Mouse (Mus musculus): ENCODE data around the gene Sec31b.

The Sec31b gene

DNA sequence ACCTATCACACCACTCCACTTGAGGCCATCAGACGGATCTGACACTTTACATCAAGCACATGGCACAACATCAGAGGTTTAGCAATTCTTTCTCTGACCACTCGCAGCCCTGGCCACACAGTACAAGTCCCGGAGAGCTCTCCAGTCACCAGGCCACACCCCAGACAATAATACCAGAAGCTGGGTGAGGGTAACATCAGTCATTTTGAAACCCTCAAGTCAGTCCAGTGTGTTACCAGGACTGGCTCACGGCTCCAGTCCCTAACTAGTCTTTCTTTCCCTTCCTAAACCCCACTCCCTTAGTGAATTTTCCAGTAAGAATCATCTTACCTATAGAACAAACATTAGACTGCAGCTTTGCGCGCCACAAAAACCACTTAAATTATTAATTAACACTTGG, 15.6 kb downstream of the Sec31b start:
- no peak for DNase-seq (ENCODE audit: low spot score)

DNA sequence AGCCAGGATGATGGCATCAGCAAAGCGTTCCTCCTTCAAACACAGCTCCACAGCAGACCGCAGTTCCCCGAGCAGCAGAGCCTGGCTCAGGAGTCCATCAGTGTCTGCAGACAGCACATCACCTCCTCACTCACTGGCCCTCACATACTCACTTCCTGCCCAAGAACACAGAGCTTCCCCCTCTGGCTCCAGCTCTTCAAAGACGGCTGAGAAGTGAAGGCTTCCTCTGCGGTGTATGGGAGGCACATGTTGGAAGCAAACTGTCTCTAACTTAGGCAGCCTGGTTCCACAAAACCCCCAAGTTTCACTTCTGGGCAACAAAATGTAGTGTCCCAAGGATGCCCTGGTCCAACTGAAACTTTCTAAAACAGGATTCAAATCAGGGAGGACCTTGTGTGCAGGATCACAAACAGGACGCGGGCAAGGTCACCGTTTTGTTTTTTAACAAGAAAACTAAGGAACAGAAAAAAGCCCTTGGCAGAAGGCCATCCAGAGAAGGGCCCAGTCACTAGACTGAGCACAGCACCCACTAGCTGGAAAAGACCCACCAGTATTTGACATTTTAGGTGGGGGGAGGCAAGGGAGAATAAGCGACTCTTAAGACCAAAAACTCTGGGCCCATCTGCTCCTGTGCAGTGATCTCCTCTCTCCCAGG, 20.0 kb downstream of the Sec31b start:
- no peak for DNase-seq (ENCODE audit: low spot score)

DNA sequence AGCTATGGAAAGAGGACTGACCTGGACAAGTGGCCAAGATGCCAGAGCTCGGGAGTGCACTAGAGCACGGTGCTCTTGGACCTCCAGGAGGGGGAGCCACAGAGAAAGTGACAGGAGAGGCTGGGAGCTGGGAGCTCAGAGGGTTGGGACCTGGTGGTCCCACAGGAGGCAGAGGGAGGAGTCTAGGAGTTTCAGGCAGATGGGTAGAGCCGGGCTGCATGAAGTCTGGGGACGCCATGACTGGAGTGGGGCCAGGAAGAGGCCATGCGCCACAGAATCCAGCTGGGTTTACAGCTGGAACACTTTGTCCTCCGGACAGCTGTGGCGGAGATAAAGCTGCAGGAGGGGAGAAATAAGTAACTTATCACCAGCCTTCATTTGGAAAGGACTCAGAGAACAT, 26.5 kb downstream of the Sec31b start:
- DNase-seq (ENCODE audit: low spot score), result peak; percentile 61

DNA sequence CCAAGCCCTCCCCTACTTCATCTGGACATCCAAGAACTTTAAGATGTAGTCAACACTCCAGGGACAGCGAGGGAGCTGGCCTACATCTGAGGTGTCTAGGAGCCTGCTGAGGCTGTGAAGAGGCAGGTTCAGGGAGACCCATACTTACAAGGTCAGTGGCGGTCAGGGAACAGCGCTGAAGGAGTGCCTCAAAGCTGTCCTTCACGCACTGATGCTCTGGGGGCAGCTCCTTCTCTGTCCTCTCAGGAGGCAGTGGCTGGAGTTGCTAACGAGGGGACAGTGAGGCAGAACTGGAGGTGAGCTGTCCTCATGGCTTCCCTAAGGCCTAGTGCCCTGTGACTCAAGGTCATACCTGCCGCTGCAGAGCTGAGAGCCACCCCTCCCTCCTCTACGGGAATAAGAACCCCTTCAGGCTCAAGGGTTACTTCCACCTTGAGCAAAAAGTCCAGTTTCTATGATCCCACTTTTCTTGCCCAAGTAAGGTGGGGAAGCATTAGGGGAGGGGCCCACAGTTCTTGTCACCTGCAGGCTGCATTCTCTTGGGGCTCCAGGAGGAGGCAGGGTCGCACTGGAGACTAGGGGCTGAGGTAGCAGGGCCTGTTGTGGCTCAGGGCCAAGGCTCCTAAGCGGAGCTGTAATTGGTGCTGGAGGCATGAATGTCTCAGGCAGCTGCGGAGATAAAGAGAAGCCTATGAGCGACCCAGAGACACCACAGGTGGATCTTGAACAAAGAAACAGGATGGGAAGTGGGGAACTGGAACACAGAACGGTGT, 27.5 kb downstream of the Sec31b start:
- no peak for DNase-seq (ENCODE audit: low spot score)

DNA sequence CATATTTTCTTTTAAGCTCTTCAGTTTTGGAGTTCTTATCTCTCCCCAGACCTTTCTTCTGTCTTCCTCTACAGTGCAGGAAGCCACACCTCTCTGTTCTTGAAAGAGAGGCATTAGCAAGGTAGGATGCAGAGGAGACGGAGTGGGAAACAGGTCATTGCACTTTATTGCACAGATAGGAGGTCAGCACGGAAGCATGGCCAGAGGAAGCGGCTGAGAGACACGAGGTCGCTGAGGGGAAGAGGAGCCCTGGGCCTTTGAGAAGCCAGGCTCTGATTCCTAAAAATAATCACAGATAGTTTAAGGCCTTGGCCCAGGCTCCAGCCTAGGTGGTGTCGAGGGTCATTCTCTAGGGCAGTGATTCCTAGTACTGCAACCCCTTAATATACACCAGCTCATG, 29.9 kb downstream of the Sec31b start:
- DNase-seq (ENCODE audit: low spot score), result no peak

DNA sequence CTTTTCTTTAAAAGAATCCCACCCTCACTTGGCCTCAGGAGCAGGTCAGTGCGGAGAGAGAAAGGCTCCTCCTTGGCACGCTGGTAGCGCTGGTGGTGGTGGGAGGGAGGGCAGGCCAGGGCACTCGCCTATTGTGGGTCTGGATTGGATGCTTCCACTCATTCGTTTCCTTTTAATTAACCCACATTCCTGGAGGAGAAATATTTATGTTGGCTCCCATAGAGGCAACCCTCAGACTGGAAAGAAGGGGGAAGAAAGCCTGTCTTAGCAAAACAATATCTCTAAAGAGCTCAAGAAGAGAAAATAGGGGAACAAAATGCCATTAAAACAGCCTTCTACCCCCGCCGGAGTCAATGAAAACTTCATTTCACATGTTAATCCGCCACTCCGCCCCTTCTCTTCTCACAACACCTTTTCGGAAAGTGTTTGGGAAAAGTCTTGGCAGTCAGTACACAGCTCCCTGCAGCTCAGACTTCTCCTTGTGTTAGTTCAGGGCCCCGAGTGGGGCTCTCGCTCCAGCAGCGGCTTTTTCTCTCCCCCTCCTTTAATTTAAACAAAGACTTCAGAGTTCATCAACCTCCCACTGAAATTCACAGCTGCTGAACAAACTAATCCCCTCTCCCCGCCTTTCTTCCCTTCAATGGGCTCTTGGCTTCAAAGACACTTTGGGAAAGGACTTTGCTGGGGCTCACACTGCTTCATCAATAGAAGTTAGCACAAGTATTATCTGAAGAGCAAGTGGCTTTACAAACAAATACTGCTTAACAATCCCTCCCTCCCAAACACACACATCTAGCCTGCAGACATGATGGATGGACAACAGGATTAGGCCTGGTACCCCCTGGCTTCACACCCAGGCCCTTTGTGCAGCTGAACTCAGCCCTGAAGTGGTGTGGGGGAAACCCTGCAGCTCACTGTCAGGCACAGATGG, 30.9 kb downstream of the Sec31b start:
- DNase-seq (ENCODE audit: low spot score), result peak; percentile 76

DNA sequence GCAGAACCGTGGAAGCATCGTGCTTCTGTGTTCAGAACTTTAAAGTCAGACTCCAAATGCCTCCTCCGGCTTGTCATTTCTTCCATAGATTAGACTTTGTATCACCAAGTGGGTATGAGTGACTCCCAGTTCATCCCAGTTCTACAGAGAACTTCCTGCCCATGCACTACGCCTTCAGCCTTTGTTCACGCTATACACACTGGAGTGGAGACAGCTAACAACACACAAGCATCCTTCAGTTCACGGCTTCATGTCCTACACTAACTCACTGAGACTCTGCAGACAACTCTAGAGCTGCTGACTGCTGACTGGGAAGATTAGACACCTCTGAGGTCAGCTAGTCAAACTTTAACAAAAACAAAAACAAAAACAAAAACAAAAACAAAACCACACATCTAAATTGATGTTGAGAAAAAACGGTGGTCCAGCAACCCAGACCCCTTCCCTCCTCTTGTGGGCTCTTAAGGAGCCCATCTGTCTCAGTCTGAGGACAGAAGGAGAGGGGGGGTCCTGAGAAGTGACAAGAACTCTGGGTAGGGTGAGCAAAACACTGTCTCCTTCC, 31.7 kb downstream of the Sec31b start:
- peak; percentile 26 for DNase-seq (ENCODE audit: low spot score)

DNA sequence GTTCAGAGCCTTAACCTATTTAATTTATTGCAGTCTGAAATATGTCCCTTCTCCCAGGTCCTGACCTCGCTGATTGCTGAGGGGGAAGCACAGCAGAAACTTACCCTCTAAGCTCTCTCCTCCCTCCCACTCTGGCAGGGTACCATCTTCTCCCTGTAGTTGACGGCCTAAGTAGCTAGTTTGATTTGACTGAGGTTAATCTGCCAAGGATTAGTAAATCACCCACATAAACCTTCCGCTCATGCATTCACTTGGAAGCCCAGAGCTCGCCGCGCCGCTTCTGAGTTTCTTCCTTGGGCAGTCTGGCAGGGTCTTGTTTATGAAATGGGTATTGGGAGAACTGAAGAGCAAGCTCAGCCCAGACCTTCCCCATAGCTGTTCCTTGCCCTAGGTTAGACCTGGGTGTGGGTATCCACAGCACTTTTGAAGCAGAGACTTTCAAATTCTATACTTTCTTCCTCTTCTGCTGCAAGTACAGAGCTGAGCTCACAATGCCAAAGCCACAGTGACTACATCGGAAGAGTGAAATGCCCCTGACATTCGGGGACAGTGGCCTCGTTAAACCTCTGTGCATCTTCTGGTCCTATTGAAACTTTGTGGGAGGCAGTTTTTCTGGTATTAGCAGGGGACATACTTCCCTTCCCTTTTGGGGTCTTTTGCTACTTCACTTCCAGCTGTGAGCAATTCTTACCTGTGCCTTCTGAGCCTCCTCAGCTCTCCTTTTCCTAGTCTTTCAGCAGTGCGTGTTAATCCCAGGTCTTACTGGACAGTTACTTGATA, 32.4 kb downstream of the Sec31b start:
- peak; percentile 54 for DNase-seq (ENCODE audit: low spot score)

DNA sequence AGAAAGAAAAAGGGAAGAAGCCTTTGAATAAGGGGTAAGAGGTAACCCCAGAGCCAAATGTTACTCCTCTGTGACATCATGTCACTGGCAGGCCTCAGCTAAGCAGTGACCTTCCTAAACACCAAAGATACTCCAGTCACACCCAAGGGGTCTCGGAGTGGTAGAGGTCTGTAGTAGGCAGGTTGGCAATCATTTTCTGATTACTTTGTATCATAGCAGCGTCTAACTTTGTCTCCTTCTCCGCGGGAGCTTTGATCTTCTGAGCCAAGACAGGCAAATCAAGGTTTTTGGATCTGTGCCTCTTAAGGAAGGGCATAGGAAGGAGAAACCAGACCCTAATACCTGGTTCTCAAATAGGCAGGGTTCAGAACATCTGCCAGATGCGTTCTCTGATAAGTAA, 33.1 kb downstream of the Sec31b start:
- no peak for DNase-seq (ENCODE audit: low spot score)

DNA sequence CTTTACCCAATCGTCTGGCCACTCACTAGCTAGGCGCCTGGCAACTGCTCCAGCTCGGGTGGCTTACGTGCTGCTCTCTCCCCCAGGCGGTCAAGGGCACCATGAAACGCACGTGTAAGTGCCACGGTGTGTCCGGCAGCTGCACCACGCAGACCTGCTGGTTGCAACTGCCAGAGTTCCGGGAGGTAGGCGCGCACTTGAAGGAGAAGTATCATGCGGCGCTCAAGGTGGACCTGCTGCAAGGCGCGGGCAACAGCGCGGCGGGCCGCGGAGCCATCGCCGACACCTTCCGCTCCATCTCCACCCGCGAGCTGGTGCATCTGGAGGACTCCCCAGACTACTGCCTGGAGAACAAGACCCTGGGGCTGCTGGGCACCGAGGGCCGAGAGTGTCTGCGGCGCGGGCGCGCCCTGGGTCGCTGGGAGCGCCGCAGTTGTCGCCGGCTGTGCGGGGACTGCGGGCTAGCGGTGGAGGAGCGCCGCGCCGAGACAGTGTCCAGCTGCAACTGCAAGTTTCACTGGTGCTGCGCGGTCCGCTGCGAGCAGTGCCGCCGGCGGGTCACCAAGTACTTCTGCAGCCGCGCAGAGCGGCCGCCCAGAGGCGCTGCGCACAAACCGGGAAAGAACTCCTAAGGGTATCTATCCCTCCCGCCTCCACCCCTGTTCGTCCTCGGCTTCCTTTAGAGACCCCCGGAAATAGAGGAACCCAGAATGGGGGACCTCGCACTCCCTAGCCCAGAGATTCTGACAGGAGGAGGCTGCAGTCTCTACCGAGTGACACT, 34.0 kb downstream of the Sec31b start:
- DNase-seq (ENCODE audit: low spot score), result peak; percentile 71

DNA sequence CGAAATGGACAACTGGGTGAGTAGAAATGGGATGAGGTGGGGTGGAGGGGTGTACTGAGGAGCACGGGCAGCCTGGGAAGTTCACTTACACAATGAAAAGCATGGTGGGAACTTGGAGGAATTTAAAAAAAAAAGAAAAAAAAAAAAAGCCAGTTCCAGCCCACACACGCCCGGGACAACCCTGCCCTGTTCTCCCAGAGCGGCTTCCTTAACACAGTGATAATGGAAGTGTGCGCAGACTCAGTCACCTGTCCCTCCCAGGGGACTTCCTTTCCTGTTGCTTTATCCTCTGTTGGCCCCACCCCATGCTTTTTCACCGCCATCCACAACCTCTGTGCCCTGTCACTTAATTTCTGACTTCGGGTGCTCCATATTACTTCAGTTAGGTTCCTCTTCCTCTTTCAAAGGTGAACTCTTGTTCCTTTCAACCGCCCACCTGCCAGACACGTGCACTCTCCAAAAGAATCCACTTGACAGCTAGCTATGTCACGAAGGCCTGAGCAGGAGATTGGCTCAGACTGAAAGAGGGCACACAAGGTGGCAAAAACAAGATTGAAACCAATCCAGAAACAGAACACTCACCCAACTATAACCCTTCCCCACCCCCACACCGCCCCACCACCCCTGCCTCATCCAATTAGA, 35.0 kb downstream of the Sec31b start:
- DNase-seq (ENCODE audit: low spot score), result no peak

DNA sequence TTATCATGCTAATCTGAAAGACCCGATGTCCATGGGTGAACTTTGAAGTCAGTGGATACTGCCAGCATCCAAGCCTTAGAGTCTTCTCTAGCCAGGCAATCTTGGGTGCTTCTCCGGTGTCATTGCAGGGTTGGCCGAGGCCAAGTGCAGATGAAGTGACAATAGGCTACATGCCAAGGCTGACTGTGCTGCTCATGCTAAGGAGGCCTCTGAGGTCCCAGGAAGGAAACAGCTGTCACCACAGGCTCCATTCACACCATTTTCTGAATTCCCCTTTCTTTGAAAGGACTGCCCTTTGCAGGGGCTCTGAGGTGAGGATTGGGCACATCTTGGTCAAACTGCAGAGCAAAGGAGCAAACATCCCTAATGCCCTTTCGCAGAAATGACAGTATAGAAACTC, 42.9 kb downstream of the Sec31b start:
- DNase-seq (ENCODE audit: low spot score), result no peak

DNA sequence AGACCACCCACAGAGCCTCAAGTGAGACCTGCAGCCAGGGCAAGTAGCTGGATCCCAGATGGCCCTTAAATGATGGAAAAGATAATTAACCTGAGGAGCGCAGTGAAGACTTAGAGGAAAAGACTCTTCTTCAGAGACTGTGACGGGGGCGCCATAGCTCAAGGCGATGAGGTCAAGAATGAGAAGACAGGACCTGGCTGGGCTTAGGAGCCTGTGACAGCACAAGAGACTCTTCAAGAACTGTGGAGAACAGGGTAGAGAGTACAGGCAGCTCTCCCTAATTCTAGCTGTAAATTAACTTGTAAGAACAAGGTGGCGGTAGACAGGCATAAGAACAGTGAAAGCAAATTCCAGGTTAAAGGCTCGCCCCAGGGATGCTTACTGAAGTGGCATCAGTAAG, 43.7 kb downstream of the Sec31b start:
- DNase-seq (ENCODE audit: low spot score), result no peak

DNA sequence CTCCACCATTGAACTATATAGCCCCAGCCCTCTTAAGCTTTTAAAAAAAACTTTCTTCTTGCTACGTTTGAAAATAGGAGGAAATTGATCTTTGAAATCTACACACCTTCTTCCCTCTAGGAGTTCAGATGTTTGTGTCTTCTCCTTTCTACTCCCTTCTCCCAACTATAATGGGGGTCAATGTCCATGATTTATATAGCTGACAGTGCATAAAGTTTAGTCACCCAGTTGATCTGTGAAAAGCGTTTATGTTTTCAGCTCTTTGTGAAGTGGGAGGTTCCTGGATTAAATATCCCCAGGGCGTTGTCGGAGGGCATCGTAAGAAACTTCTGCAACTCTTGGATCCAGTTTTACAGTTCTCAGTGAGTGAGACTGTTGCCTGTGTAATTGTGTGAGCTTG, 45.4 kb downstream of the Sec31b start:
- DNase-seq (ENCODE audit: low spot score), result no peak

DNA sequence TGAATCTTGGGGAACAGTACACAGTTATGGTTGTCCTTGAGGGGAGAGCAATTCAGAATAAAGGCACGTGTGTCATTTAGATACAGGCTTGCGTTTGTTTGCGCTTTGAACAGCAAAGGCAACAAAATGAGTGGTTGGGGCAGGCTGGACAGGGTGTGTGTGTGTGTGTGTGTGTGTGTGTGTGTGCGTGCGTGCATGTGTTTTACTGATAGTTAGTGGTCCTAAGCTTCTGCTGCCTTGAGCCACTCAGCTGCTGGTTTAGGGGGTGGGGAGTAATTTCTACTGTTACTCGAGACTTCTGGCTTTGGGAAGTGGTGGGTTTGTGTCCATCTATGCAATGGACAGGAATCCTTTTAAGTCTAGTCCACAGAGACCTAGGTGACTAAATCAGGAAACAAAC, 46.7 kb downstream of the Sec31b start:
- no peak for DNase-seq (ENCODE audit: low spot score)

DNA sequence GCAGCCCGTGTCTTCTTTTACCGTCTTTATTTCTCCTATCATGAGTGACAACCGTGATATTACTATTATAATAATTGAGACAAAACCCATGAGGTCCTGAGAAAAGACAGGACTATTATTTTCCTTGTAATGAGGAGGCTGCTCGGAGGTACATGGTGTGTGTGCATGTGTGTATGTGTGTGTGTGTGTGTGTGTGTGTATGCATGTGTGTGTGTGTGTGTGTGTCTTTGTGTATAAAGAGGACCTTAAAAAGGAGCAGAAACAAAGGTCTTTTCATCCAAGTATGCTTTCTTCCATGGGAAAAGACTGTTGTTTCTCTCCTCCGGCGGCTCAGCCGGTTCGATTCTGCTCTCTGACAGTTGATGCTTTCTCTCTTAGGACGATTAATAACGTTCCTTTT, 48.7 kb downstream of the Sec31b start:
- no peak for DNase-seq (ENCODE audit: low spot score)

DNA sequence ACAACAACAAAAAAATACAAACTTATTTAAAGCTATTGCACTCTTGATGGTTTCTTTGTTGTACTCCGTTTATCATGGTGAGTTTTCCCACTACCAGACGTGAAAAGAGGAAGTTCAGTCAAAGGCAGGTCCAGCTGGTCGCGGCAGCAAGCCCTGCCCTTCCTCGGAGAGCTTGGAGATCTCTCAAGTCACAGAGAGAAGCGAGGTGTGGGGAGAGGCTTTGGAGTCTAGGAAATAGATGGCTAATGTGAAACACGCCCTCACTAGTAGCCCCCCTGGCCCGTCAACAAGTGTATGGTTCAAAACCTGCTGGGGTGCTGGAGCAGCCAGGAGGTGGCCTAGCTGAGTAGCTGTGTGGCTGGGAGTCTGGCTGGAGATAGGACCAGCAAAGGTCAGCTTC, 49.2 kb downstream of the Sec31b start:
- no peak for DNase-seq (ENCODE audit: low spot score)

DNA sequence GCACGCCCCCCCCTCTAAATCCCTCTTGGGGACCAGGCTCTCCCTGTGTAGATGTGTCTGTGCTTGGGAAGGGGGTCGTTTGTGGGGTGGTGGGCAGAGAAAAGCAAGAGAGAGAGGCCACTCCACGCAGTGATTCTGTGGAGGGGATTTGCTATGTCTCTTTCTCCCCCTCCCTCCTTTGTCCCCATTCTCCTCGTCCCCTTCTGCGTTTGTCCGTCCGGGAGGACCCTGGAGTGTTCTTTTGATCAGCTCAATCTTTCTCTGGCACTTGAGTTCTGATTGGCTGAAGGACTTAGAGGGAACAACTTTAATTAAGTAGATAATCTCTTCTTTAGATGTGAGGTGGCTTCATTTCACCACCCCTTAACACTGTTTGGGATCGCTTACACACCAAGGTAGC, 52.5 kb downstream of the Sec31b start, which contains the start of gene Wnt8b:
TSS of gene Wnt8b (plus strand) at position 345 of the 400 bp plus-strand sequence.
- no peak for DNase-seq (ENCODE audit: low spot score)

DNA sequence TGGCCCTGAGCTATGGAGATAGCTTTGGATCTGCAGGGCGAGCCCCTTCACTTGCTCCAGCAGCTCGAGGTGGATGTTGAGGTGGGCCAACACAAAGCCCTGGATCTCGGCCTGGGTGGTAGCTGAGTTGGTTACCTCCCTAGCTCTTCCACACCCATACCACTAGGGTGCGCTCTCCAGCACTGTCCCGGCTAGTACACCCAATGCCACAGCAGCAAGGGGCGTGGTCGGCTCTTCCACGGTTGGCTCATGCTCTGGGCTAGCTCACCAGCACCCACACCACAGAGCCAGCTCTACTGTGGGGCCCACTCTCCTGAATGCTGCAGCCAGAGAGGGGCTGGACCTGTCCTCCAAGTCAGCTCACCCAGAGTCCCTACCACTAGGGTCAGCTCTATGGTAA, 58.4 kb downstream of the Sec31b start:
- peak; percentile 70 for DNase-seq (ENCODE audit: low spot score)

DNA sequence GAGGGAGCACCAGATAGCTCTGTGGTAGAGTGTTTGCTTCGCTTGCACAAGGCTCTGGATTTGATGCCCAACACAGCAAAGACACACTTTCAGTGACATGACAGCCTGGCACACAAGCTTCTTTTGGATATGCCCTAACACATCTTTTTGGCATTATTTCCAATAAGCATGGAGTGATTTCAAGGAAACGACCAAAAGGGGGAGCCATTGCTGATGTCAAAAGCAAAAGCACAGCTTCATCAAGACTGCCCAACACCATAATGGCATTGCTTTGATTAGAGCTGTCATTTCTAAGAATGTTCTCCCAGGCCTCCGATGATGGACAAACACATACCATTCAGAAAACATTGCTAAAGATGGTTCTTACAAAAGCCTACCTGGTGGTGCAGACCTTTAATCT, 69.1 kb downstream of the Sec31b start:
- peak; percentile 62 for DNase-seq (ENCODE audit: low spot score)

Data from embryo, embryonic 10.5 days (tissue).